Mouse (Mus musculus) gastrocnemius, postnatal 36 days (tissue): Measurements from ENCODE around the gene Rnf187. TPM values are rescaled to one million over a fixed set of nuclear protein-coding genes. Genes with fewer than 3 reads are reported as not detected.
"Not testable (repeated sequence)": the region's sequence is repeated elsewhere in the genome, so short reads cannot be mapped to it uniquely, and the experiment has no call there.

Experiments used
- DNase-seq, 2 experiments: peaks; one replicate each; pipeline ENCODE4 v3.0.0; 2022
- intact Hi-C: fragments of 180-260 bp; cut with DNase I; formaldehyde crosslinking; loops from one replicate; pipeline ENCODE4 v1.15.1; 2025
- total RNA-seq, 2 experiments: library from RNA; stranded (reverse); gene quantifications; 2 replicates each; pipeline ENCODE4 v1.2.3; 2021

Gene Rnf187
- total RNA-seq, 2 experiments from 2014 or later: 86.9 to 96.5 TPM

- DNase-seq: no peak
- intact Hi-C loops: no loop called here
These were observed 29.8 kb upstream of the Rnf187 start for GRCm38 (mm10) chr11:58968551-58968950.

DNA sequence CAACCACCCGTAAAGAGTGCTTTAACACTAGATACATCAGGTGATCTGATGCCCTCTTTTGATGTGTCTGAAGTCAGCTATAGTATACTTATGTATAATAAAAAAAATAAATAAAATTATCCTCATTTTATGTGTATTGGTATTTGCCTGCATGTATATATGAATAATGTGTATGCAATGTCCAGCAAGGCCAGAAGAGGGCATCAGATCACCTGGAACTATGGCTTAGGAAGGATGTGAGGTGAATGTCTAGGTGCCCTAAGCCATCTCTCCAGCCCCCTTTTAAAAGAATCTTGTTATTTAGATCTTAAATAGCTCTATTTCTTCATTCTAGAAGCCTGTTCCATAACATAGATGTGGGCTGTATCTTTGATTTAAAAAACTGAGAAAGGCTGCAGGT lies 28.6 kb upstream of the Rnf187 start:
- intact Hi-C loops: no loop called here
- no peak for DNase-seq

DNA sequence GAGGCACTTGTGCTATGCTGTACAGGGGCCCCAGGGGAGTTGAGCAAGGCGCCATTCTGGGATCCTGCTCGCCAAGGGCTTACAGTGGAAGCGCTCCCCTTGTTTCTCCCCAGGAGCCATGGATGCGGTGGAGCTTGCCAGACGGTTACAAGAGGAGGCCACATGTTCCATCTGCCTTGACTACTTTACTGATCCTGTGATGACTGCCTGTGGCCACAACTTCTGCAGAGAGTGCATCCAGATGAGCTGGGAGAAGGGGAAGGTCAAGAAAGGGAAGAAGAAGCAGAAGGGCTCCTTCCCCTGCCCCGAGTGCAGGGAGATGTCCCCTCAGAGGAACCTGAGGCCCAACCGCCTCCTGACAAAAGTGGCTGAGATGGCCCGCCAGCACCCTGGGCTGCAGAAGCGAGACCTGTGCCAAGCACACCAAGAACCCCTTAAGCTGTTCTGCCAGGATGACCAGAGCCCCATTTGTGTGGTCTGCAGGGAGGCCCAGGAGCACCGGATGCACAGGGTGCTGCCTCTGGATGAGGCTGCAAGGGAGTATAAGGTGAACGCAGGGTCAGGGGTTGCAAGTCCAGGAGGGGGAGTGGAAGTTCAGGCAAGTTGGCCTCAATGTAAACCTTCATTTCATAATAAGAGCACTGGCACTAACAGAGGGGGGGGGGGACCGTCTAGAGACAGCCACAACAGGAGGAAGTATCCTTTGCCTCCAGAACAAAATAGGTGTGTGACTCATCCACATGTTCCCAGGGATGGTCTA lies 26.5 kb upstream of the Rnf187 start:
- no peak for DNase-seq
- intact Hi-C loops: no loop called here

- intact Hi-C loops: no loop called here
- no peak for DNase-seq
These were observed 25.5 kb upstream of the Rnf187 start for GRCm38 (mm10) chr11:58964216-58964615.

GRCm38 (mm10) chr11:58963543-58963942 lies 24.8 kb upstream of the Rnf187 start:
- intact Hi-C loops: no loop called here
- DNase-seq: no peak

- no peak for DNase-seq
- intact Hi-C loops: no loop called here
These were observed 22.9 kb upstream of the Rnf187 start for GRCm38 (mm10) chr11:58961364-58962177.

GRCm38 (mm10) chr11:58959921-58960465 lies 21.3 kb upstream of the Rnf187 start:
- DNase-seq: peak in 1 of 2 experiments; percentile 49
- intact Hi-C loops: no loop called here

DNA sequence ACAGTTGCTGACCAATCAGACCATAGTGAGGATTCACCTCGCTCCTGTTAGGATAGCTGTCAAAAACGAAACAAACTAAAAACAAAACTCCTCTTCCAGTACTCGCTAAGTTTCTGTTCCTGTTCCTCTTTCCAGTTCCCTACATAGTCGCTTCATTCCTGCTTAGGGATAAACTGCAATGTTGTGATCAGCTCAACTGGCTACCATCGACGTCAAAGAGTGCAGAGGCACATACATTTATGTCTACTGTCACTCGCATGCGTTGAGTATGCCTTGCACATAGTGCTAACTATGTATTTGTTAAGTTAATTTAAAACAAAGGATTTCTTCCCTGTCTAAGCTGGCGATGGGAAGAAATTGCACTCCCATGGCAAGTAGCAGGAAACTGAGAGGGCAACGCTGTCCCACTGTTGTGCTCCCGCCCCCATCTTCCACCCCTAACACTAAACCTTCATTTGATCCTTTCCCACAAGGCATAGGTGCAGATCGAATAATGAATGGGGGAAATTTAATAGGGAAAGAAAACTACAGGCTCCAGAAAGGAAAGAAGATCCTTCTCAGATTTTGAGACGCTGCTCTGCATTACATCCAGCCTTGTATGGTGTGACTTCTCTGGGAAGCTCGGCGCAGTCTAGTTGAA lies 20.6 kb upstream of the Rnf187 start:
- no peak for DNase-seq
- intact Hi-C loops: no loop called here

- no peak for DNase-seq
- intact Hi-C loops: no loop called here
These were observed 19.8 kb upstream of the Rnf187 start for GRCm38 (mm10) chr11:58958536-58958935.

GRCm38 (mm10) chr11:58957226-58957914 lies 18.7 kb upstream of the Rnf187 start:
- DNase-seq: no peak
- intact Hi-C loops: no loop called here

DNA sequence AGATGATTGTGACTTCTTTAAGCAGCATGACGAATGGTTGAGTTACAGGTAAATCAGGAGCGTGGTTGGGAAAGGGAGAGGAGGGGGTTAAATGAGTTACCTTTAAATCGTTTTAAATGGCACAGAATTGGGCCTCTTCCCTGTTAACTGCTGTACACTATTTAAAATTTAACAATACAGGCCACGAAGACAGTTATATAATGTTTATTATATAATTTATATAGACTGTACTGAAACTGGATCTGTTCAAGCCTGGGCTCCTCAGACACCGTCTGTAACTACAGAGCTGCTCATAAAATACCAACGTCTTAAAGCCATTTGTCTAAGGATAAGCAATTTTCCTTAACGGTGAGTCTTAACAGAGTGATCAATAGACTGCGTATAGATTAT lies 17.1 kb upstream of the Rnf187 start:
- intact Hi-C loops: no loop called here
- DNase-seq: no peak

GRCm38 (mm10) chr11:58955143-58955867 lies 16.6 kb upstream of the Rnf187 start:
- intact Hi-C loops: no loop called here
- DNase-seq: no peak

DNA sequence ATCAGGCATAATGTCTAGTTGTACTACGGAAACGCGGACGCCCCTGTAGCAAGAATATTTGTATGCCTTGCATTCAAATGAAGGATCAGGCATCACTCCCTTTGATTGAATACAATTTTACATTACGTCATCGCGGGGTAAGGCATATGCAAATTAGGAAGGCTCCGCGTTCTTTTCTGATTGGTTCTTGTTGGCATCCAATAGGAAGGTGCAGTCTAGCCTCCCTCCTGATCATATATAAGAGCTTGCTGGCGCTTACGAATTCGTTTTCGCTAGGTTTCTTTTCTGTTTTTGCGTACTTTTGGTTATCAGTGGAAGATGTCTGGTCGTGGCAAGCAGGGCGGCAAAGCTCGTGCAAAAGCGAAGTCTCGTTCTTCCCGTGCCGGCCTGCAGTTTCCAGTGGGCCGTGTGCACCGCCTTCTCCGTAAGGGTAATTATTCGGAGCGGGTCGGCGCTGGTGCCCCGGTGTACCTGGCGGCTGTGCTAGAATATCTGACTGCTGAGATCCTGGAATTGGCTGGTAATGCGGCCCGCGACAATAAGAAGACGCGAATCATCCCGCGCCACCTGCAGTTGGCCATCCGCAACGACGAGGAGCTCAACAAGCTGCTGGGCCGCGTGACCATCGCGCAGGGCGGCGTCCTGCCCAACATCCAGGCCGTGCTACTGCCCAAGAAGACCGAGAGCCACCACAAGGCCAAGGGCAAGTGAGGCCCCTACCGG lies 15.9 kb upstream of the Rnf187 start, which contains the start of the genes Hist3h2a and Trim17:
TSS of gene Hist3h2a (plus strand) at position 266 of the 723 bp plus-strand sequence.
TSS of gene Trim17 (plus strand) at position 266 of the 723 bp plus-strand sequence.
- DNase-seq: peak; percentile 76 to 81
- intact Hi-C loops: no loop called here

GRCm38 (mm10) chr11:58954170-58954419 lies 15.4 kb upstream of the Rnf187 start:
- DNase-seq, intact Hi-C loops: not testable (repeated sequence)

GRCm38 (mm10) chr11:58953351-58954169 lies 14.8 kb upstream of the Rnf187 start:
- intact Hi-C loops: no loop called here
- no peak for DNase-seq

GRCm38 (mm10) chr11:58951210-58951609 lies 12.5 kb upstream of the Rnf187 start:
- DNase-seq: no peak
- intact Hi-C loops: no loop called here

DNA sequence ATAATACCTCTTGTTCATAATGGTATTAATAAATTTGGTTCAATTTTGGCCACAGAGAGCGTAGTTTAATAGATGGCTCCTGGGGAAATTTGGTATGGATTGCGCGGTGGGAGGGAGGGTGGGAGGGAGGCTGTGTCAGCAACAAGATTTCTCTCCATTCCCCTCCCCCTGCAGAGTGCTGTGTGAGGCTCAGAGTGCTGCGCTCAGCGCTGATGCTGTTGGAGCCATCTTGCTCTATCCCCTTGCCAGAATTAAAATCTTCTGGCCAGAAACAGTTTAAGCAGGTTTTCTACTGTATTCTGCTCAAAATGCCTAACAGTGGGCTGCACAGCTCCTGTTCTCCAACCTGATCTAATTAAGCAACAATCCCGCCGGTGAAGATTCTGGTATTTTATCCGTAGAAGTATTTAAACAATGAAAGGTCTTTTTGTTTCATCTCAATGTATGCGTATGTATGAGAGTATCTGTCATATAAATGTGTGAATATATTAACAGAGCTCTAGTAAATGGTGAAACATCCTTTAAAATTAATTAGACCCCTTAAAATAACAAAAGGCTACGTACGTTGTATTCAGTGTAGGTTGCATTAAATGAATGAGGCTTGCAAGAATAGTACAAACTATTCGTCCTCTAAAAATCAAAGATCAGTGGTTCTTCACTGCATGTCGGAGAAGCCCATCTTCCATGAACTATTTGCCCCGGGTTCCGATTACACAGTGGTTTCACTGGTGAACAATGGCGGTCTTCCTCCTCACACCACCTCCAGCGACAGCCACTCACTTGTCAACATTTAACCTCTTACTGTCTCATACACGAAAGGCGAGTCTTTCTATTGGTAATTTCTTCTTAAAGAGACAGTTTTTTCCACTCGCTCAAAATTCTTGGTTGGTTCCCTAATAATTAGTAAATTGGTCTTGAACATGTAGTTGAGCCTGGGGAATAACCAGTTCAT lies 11.0 kb upstream of the Rnf187 start:
- intact Hi-C loops: no loop called here
- no peak for DNase-seq
